Mouse (Mus musculus) neural tube, embryonic 14.5 days (tissue): Measurements from ENCODE around the gene Gm12355. TPM values are rescaled to one million over a fixed set of nuclear protein-coding genes. Genes with fewer than 3 reads are reported as not detected.

Experiments used
- ATAC-seq: fragments of 200-750 bp; cut with Nextera tagmentation; 2 replicates; pipeline ENCODE4 v1.8.0; 2017; ENCODE audit warnings: low read depth, mild to moderate bottlenecking, moderate TSS enrichment, moderate library complexity
- H3K27ac ChIP-seq: fragments of 300-500 bp; sonication (generic); 2 replicates; pipeline ENCODE4 v1.5.1; 2014; ENCODE audit warnings: low read depth, mild to moderate bottlenecking, control low read depth, low read length, moderate library complexity, mixed read lengths
- H3K27me3 ChIP-seq: fragments of 300-500 bp; sonication (generic); 2 replicates; pipeline ENCODE4 v1.6.1; 2014; ENCODE audit warnings: low read length; ENCODE audit not compliant: control insufficient read depth, insufficient read depth
- H3K36me3 ChIP-seq: fragments of 300-500 bp; sonication (generic); 2 replicates; pipeline ENCODE4 v1.6.1; 2014; ENCODE audit warnings: low read length, mixed read lengths; ENCODE audit not compliant: control insufficient read depth, insufficient read depth
- H3K4me1 ChIP-seq: fragments of 300-500 bp; sonication (generic); 2 replicates; pipeline ENCODE4 v1.6.1; 2014; ENCODE audit warnings: low read length; ENCODE audit not compliant: control insufficient read depth, insufficient read depth
- H3K4me2 ChIP-seq: fragments of 300-500 bp; sonication (generic); 2 replicates; pipeline ENCODE4 v1.6.1; 2014; ENCODE audit warnings: mild to moderate bottlenecking, low read depth, low read length, control low read depth
- H3K4me3 ChIP-seq: fragments of 300-500 bp; sonication (generic); 2 replicates; pipeline ENCODE4 v1.5.1; 2014; ENCODE audit warnings: low read depth, low read length, control low read depth, mixed read lengths
- H3K9ac ChIP-seq: fragments of 300-500 bp; sonication (generic); replicated peaks from 2 replicates; pipeline ENCODE4 v1.6.1; 2014; ENCODE audit warnings: low read depth, mild to moderate bottlenecking, control low read depth, low read length, mixed read lengths
- H3K9me3 ChIP-seq: fragments of 300-500 bp; sonication (generic); 2 replicates; pipeline ENCODE4 v1.6.1; 2016; ENCODE audit warnings: low read length; ENCODE audit not compliant: control insufficient read depth
- WGBS: fragments of 180-500 bp; shearing (Covaris S2); extraction: QIAGEN DNeasy Blood & Tissue Kit; methylation state at CpG from one replicate; pipeline ENCODE4 v1.1.7; 2014; 5-methylcytosine and 5-hydroxymethylcytosine counted together
- polyA plus RNA-seq: library from polyadenylated mRNA; unstranded; fragments of >200 nt; fragmentation: Nextera tagmentation; extraction: Ambion mirVana; gene quantifications from 2 replicates; pipeline ENCODE4 v1.2.1, GENCODE M21; 2014

The Gm12355 gene
- polyA plus RNA-seq, 1 experiment from 2014 or later = 0.76 TPM

DNA sequence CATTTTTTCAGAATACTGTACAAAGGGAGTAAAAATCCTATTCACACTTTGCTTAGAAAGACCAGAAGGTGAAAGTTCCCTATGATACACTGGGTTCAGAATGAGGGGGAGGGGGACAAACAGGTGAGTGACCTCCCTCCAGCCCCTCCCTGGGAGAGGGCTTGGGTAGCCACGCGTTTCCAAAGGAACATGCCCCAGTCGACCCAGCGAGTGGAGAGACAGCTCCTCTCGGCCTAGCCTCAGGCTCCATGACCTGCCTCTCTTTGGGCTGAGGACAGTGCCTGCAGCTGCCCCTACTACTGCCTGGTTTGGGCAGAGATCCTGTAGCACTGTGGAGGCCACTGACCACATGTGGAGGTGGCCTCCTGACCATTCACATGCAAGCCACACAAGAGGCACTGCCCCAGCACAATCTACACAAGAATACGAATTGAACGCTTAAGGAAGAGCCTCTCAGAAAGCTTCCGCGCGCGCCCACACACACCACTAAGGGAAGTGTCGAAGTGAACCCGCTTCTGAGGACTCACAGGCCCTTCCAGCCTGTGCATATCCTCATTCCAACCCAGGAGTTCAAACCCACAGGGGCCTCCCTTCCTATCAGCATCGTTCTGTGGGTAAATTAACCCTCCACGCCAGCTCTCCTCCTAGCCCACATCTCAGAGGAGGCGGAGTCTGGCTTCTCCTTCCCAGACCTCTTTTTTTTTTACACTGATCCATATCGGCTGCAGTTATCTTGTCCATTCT, 44.0 kb downstream of the Gm12355 start:
- 70% methylated on average over 17 of the region's 17 CpGs for WGBS
- H3K9ac ChIP-seq = no peak overlapping the region
- no peak for ATAC-seq
- H3K27me3 ChIP-seq = no peaks in the 10 kb centered on the region
- no peak overlapping the region for H3K27ac ChIP-seq
- H3K4me2 ChIP-seq = no peak overlapping the region
- no peaks in the 10 kb centered on the region for H3K9me3 ChIP-seq
- H3K4me1 ChIP-seq = peaks cover 12% of the 10 kb centered on the region
- H3K36me3 ChIP-seq = peaks cover 9% of the 10 kb centered on the region
- H3K4me3 ChIP-seq = no peak overlapping the region

DNA sequence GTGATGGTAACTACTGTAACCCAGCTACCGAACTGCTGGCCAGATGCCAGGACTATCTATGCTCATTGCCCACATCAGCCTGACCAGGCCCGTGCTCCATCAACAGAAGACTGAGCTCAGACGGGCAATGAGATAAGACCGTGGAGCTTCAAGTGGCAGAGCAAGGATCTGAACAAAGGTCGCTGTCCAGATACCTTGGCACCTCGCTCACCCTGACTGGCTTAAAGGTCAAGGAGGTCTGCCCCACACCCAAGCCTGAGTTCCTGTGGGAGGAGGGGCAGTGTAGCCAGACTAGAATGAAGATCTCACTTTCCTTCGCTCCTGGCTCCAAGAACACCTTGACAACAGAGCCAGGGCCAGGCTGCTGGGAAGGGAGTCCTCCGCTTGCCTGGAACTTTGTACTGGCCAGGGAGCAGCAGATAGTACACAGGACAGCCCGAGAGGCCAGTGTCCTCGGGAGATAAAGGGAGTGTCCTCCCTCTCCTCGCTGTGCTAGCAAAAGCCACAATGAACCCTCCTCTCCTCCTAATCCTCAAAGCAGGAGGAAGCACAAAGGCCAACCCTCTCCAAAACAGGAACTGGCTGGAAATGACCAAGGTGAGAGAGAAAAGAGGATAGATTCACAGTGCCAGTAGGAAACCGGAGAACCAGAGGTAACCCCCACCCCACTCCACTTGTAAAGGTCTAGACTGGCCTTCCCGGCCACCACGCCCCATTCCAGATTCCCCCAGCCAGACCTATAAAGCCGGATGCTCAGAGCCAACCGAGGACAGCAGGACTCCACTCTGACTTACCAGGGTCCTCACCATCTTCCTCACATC, 45.0 kb downstream of the Gm12355 start:
- no peak overlapping the region for H3K27ac ChIP-seq
- WGBS = 84% methylated on average over 16 of the region's 16 CpGs

DNA sequence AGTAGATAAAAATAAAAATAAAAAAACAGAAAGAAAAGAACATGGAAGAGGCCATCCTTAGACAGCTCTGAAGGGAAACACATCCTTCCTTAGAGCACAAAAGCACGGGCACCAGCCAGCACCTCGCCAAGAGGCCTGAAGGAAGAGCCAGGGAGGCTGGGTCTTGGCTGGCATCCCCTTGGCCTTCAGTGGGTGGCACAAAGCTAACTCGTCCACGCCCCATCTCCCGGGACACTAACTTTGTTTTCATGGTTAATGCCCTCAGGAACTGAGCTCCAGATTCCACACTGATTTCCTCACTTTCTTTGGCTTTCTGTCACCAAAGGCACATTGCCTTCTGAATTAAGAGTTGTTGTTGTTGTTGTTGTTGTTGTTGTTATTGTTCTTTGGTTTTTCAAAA, 47.7 kb downstream of the Gm12355 start:
- Histone ChIP-seq H3K4me3 (no peak overlapping the region), H3K4me1 (no peaks in the 10 kb centered on the region), H3K27me3 (no peaks in the 10 kb centered on the region), H3K9me3 (no peaks in the 10 kb centered on the region), H3K9ac (no peak overlapping the region), H3K36me3 (peaks cover under 1% of the 10 kb centered on the region; the same call in 1 of the 2 replicates), H3K27ac (no peak overlapping the region), H3K4me2 (no peak overlapping the region)
- no peak for ATAC-seq
- WGBS = 83% methylated on average over 5 of the region's 5 CpGs

More for the DNA sequence above, 45.0 kb downstream of the Gm12355 start:
- Histone ChIP-seq H3K4me3 (no peak overlapping the region), H3K36me3 (peaks cover 9% of the 10 kb centered on the region), H3K4me1 (peaks cover 4% of the 10 kb centered on the region), H3K9me3 (no peaks in the 10 kb centered on the region), H3K27me3 (no peaks in the 10 kb centered on the region), H3K4me2 (no peak overlapping the region), H3K9ac (no peak overlapping the region)
- no peak for ATAC-seq

Other genes starting within 250 kb of the Gm12355 start
- gene Tcap, start 241.8 kb downstream of the Gm12355 start, polyA plus RNA-seq = 0.29 and 0.39 TPM in 2 replicates
- 1.8 and 2.6 TPM in 2 replicates for gene Pnmt, start 239.2 kb downstream of the Gm12355 start, polyA plus RNA-seq
- gene Pgap3, start 225.2 kb downstream of the Gm12355 start, polyA plus RNA-seq = 5.8 and 6.2 TPM in 2 replicates
- gene Erbb2, start 213.2 kb downstream of the Gm12355 start, polyA plus RNA-seq = 5.9 and 9.1 TPM in 2 replicates
- gene Mien1, start 186.7 kb downstream of the Gm12355 start, polyA plus RNA-seq = 234 and 247 TPM in 2 replicates
- 0.86 and 0.97 TPM in 2 replicates for gene Grb7, start 179.3 kb downstream of the Gm12355 start, polyA plus RNA-seq
- 0.20 and 0.22 TPM in 2 replicates for gene Ikzf3, start 79.6 kb downstream of the Gm12355 start, polyA plus RNA-seq
- not detected in 2 replicates for gene Zpbp2, start 74.6 kb downstream of the Gm12355 start, polyA plus RNA-seq
- 14.5 and 16.2 TPM in 2 replicates for gene Ormdl3, start 38.3 kb downstream of the Gm12355 start, polyA plus RNA-seq
- not detected in 2 replicates for gene Lrrc3c, start 27.4 kb downstream of the Gm12355 start, polyA plus RNA-seq
- gene Gsdma3, start 699 bp upstream of the Gm12355 start, polyA plus RNA-seq = not detected in 2 replicates
- not detected in 2 replicates for gene Gsdma2, start 21.1 kb upstream of the Gm12355 start, polyA plus RNA-seq
- gene Gsdma, start 38.7 kb upstream of the Gm12355 start, polyA plus RNA-seq = not detected in 2 replicates
- 117 and 124 TPM in 2 replicates for gene Psmd3, start 56.9 kb upstream of the Gm12355 start, polyA plus RNA-seq
- not detected in 2 replicates for gene Csf3, start 75.6 kb upstream of the Gm12355 start, polyA plus RNA-seq
- gene Med24, start 103.8 kb upstream of the Gm12355 start, polyA plus RNA-seq = 52.3 and 59.4 TPM in 2 replicates
- gene Thra, start 115.0 kb upstream of the Gm12355 start, polyA plus RNA-seq = 148 and 186 TPM in 2 replicates
- gene Nr1d1, start 149.7 kb upstream of the Gm12355 start, polyA plus RNA-seq = 3.8 and 3.9 TPM in 2 replicates
- gene Msl1, start 169.9 kb upstream of the Gm12355 start, polyA plus RNA-seq = 24.2 and 26.9 TPM in 2 replicates
- 47.9 and 54.1 TPM in 2 replicates for gene Casc3, start 179.2 kb upstream of the Gm12355 start, polyA plus RNA-seq
- 13.9 and 18.6 TPM in 2 replicates for gene Rapgefl1, start 211.1 kb upstream of the Gm12355 start, polyA plus RNA-seq
- gene Wipf2, start 238.0 kb upstream of the Gm12355 start, polyA plus RNA-seq = 5.2 and 5.7 TPM in 2 replicates